Mouse (Mus musculus) telencephalon, adult 2 months (tissue): ENCODE results near the gene 9430015G10Rik.
A peak's percentile ranks its signal among the peaks of the same experiment; 100 is the strongest.

Experiments
- DNase-seq: peaks from one replicate; pipeline ENCODE4 v3.0.0-alpha.2; 2011; ENCODE audit warnings: low read depth, low spot score

Gene 9430015G10Rik

GRCm38 (mm10) chr4:156109570-156110331 lies at the start of gene 9430015G10Rik:
Gene 9430015G10Rik, plus strand, starts transcription at chr4:156109982.
- peak; percentile 100 for DNase-seq

GRCm38 (mm10) chr4:156063861-156064509 lies 45.8 kb upstream of the 9430015G10Rik start:
- DNase-seq: no peak

GRCm38 (mm10) chr4:156064510-156064897 lies 45.3 kb upstream of the 9430015G10Rik start:
- DNase-seq: no peak

GRCm38 (mm10) chr4:156065156-156065894 lies 44.5 kb upstream of the 9430015G10Rik start:
- DNase-seq: no peak

- DNase-seq: no peak
These were observed 42.4 kb upstream of the 9430015G10Rik start for GRCm38 (mm10) chr4:156067256-156067949.

- no peak for DNase-seq
These were observed 40.1 kb upstream of the 9430015G10Rik start for GRCm38 (mm10) chr4:156069701-156070100.

GRCm38 (mm10) chr4:156070276-156070675 lies 39.5 kb upstream of the 9430015G10Rik start:
- no peak for DNase-seq

GRCm38 (mm10) chr4:156070716-156071115 lies 39.1 kb upstream of the 9430015G10Rik start:
- no peak for DNase-seq

GRCm38 (mm10) chr4:156076911-156077382 lies 32.8 kb upstream of the 9430015G10Rik start:
- DNase-seq: no peak

GRCm38 (mm10) chr4:156077499-156078301 lies 32.1 kb upstream of the 9430015G10Rik start:
- DNase-seq: no peak

GRCm38 (mm10) chr4:156082621-156083234 lies 27.1 kb upstream of the 9430015G10Rik start:
- no peak for DNase-seq

GRCm38 (mm10) chr4:156083348-156083747 lies 26.4 kb upstream of the 9430015G10Rik start:
- DNase-seq: no peak

GRCm38 (mm10) chr4:156084096-156084879 lies 25.5 kb upstream of the 9430015G10Rik start:
- no peak for DNase-seq

GRCm38 (mm10) chr4:156085256-156085655 lies 24.5 kb upstream of the 9430015G10Rik start:
- DNase-seq: no peak

GRCm38 (mm10) chr4:156087398-156088087 lies 22.2 kb upstream of the 9430015G10Rik start:
- no peak for DNase-seq

- no peak for DNase-seq
These were observed 18.5 kb upstream of the 9430015G10Rik start for GRCm38 (mm10) chr4:156091236-156091635.

- no peak for DNase-seq
These were observed 17.0 kb upstream of the 9430015G10Rik start for GRCm38 (mm10) chr4:156092765-156093164.

- no peak for DNase-seq
These were observed 16.0 kb upstream of the 9430015G10Rik start for GRCm38 (mm10) chr4:156093758-156094157.

- DNase-seq: no peak
These were observed 13.6 kb upstream of the 9430015G10Rik start for GRCm38 (mm10) chr4:156096191-156096590.
